Mouse (Mus musculus) megakaryocyte, embryonic 14.5 days (primary cell): ENCODE data around the gene Gm37240. TPM values are rescaled to one million over a fixed set of nuclear protein-coding genes. Genes with fewer than 3 reads are reported as not detected.
A peak's percentile ranks its signal among the peaks of the same experiment; 100 is the strongest.

Experiments
- H3K27me3 ChIP-seq: replicated peaks from 2 replicates; pipeline ENCODE3; 2012; ENCODE audit warnings: inconsistent platforms
- H3K36me3 ChIP-seq: replicated peaks from 2 replicates; pipeline ENCODE3; 2012; ENCODE audit warnings: low read length, inconsistent platforms, mixed read lengths
- H3K4me1 ChIP-seq: 2 replicates; pipeline ENCODE4 v1.6.1; 2012; ENCODE audit warnings: inconsistent platforms
- H3K4me3 ChIP-seq: replicated peaks from 2 replicates; pipeline ENCODE3; 2012; ENCODE audit warnings: moderate library complexity, mild to moderate bottlenecking, inconsistent platforms
- H3K9me3 ChIP-seq: 2 replicates; pipeline ENCODE4 v1.6.1; 2012; ENCODE audit warnings: inconsistent platforms
- FLI1 ChIP-seq: IDR thresholded peaks from 2 replicates; pipeline ENCODE4 v1.6.1; 2012; ENCODE audit warnings: low read length, inconsistent platforms, mixed read lengths
- GATA1 ChIP-seq: IDR thresholded peaks from 3 replicates; pipeline ENCODE4 v1.6.1; 2012; ENCODE audit warnings: mixed read lengths, low read length, inconsistent platforms, borderline replicate concordance
- polyA plus RNA-seq: library from polyadenylated mRNA; stranded (reverse); fragments of >175 nt; gene quantifications from 2 replicates; pipeline ENCODE4 v1.2.3, GENCODE M21; 2012; ENCODE audit warnings: low replicate concordance; ENCODE audit not compliant: insufficient read depth

Gm37240 gene
- polyA plus RNA-seq, 1 experiment = not detected

- Histone ChIP-seq H3K36me3 (no peaks in the 10 kb centered on the region), H3K4me3 (no peak overlapping the region), H3K9me3 (peaks cover 8% of the 10 kb centered on the region; the same call in 1 of the 2 replicates), H3K27me3 (peaks cover 86% of the 10 kb centered on the region), H3K4me1 (peaks cover 19% of the 10 kb centered on the region)
- TF ChIP-seq FLI1 (no peak), GATA1 (no peak)
These were observed 1150.2 kb downstream of the Gm37240 start for GRCm38 (mm10) chr3:84737137-84737536.

DNA sequence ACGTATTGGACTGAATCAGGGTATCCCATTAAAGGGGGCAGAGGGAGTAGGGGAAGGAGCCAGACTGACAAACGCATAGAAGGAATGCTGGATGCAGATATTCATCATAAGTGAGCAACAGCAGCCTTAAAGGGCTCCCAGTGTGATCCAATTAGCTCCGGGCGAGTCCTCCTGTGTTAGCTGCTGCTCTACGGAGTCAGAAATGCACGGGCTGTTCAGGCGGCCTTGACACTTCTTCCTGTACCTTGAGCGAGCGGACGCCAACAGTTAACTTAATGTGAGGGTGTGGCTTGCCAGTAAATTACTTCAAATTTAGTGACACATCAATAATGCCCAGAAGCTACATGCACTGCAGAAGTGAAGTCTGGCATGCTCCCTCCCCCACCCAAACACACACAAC, 1151.6 kb downstream of the Gm37240 start:
- H3K9me3 ChIP-seq = peaks cover 8% of the 10 kb centered on the region; the same call in 1 of the 2 replicates
- H3K36me3 ChIP-seq = no peaks in the 10 kb centered on the region
- no peak for TF ChIP-seq GATA1
- no peak for TF ChIP-seq FLI1
- no peak overlapping the region for H3K4me3 ChIP-seq
- peaks cover 88% of the 10 kb centered on the region for H3K27me3 ChIP-seq
- H3K4me1 ChIP-seq = peaks cover 23% of the 10 kb centered on the region

GRCm38 (mm10) chr3:84732516-84732915, 1154.8 kb downstream of the Gm37240 start:
- TF ChIP-seq FLI1 (no peak), GATA1 (no peak)
- Histone ChIP-seq H3K27me3 (peaks cover 92% of the 10 kb centered on the region), H3K4me1 (peaks cover 23% of the 10 kb centered on the region)

DNA sequence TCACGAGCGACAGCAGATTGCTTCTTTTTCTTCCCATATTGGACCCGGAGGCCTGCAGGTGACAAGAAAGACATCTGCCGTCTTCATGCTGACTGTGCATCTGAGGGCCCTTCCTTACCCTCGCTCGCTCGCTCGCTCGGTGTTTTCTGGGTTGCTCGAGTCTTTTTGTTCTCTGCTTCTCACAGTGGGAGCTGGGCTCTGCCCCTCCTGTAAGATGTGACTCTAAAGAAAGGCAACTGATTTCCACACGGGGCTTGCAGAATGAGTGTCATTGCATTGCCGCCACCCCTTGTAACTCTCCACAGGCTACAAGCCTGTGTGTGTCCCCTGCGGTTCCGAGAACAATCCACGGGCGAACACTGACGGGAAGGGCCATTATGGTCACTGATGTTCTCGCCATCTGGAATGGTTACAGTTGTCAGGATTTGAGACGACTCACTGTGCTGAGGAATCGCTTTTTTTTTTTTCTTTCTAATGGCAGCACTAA, 1155.3 kb downstream of the Gm37240 start:
- H3K36me3 ChIP-seq = no peaks in the 10 kb centered on the region
- peaks cover 21% of the 10 kb centered on the region for H3K4me1 ChIP-seq
- peak overlapping the region; percentile 20 for H3K4me3 ChIP-seq
- peaks cover 8% of the 10 kb centered on the region; the same call in 1 of the 2 replicates for H3K9me3 ChIP-seq
- peaks cover 89% of the 10 kb centered on the region for H3K27me3 ChIP-seq
- no peak for TF ChIP-seq FLI1
- TF ChIP-seq GATA1 = no peak

More at GRCm38 (mm10) chr3:84732516-84732915, 1154.8 kb downstream of the Gm37240 start:
- no peaks in the 10 kb centered on the region for H3K36me3 ChIP-seq
- no peak overlapping the region for H3K4me3 ChIP-seq
- H3K9me3 ChIP-seq = peaks cover 8% of the 10 kb centered on the region; the same call in 1 of the 2 replicates

DNA sequence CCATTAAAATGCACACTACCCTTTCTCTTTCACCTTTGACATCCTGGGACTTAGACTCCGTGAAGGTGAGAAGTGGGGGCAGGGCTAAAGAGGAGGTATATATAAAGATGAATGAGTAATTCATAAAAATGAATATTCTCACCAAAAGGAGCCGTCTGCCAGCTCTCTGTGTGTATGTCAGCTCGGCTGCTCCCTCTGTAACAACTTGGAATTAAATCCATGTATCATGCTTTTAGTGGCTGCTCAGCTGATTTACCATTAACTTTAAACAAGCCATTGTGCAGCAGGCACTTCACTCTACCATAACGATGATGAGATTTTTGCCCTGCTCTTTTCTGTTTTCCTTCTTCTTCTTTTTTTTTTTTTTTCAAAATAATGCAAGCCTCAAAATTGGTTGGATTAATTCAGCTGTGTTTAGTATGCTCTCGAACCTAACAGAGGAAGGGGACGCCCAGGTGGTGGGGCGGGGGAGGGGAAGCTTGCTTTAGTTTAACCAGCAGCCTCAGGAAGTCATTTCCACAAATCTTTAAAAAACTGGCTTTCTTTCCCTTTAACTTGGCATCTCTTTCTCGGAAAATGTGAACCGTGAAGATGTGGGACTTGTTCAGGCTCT, 1155.8 kb downstream of the Gm37240 start:
- Histone ChIP-seq H3K4me3 (no peak overlapping the region), H3K4me1 (peaks cover 15% of the 10 kb centered on the region), H3K9me3 (peaks cover 8% of the 10 kb centered on the region; the same call in 1 of the 2 replicates), H3K27me3 (peaks cover 84% of the 10 kb centered on the region), H3K36me3 (no peaks in the 10 kb centered on the region)
- TF ChIP-seq FLI1 (no peak), GATA1 (no peak)

- TF ChIP-seq GATA1 (no peak), FLI1 (no peak)
- peaks cover 9% of the 10 kb centered on the region for H3K9me3 ChIP-seq
- H3K4me3 ChIP-seq = no peak overlapping the region
- H3K36me3 ChIP-seq = no peaks in the 10 kb centered on the region
- H3K4me1 ChIP-seq = peaks cover 12% of the 10 kb centered on the region
- H3K27me3 ChIP-seq = peaks cover 83% of the 10 kb centered on the region
These were observed 1156.3 kb downstream of the Gm37240 start for GRCm38 (mm10) chr3:84731003-84731402.

DNA sequence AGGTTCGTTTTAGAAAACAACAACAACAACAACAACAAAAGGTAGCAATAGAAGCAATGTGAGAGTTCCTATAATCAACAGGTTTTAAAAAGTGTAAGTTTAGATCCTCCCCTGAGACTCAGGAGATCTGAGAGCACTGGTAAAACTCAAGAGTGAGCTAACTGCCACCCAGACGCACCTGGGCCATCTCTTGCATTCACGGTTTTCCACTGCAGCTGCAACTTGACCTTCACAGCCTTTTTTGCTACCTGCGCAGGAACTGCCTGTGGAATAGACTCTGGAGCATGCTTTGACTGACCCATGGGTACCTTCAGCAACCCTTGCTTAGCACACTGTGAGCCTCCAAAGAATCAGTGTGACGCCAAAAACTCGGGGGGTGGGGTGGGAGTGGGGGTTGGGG, 1157.5 kb downstream of the Gm37240 start:
- peaks cover 83% of the 10 kb centered on the region for H3K27me3 ChIP-seq
- H3K4me1 ChIP-seq = peaks cover 6% of the 10 kb centered on the region
- TF ChIP-seq FLI1 (no peak), GATA1 (no peak)
- H3K9me3 ChIP-seq = peaks cover 20% of the 10 kb centered on the region
- H3K4me3 ChIP-seq = no peak overlapping the region
- H3K36me3 ChIP-seq = no peaks in the 10 kb centered on the region

DNA sequence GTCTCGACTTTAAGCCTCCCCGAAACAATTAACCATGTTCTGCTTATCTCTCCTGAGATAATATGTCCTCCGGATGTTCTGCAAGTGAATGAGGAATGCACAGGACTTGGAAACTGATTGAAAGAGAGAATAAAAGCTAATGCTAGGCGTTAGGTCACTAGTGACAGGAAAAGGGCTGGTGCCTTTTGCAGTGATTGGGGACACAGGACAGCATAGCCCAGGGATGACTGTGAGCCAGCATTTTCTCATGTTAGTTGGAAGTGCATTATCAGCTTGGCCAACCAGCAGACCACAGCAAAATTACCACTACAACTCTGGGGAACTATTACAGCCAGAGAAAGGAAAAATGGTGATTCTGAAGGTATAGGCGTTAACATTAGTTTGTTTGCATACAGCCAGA, 1163.3 kb downstream of the Gm37240 start:
- H3K4me1 ChIP-seq = peaks cover 14% of the 10 kb centered on the region
- TF ChIP-seq FLI1 (no peak), GATA1 (no peak)
- H3K27me3 ChIP-seq = peaks cover 76% of the 10 kb centered on the region
- H3K9me3 ChIP-seq = peaks cover 21% of the 10 kb centered on the region
- H3K4me3 ChIP-seq = no peak overlapping the region
- no peaks in the 10 kb centered on the region for H3K36me3 ChIP-seq

GRCm38 (mm10) chr3:84722680-84723079, 1164.6 kb downstream of the Gm37240 start:
- Histone ChIP-seq H3K36me3 (no peaks in the 10 kb centered on the region), H3K9me3 (peaks cover 32% of the 10 kb centered on the region), H3K27me3 (peaks cover 77% of the 10 kb centered on the region), H3K4me1 (peaks cover 14% of the 10 kb centered on the region), H3K4me3 (no peak overlapping the region)
- no peak for TF ChIP-seq FLI1
- TF ChIP-seq GATA1 = no peak

- TF ChIP-seq FLI1 (0 out of 2 replicates have a peak, but pooled peaks have one; percentile 53), GATA1 (peak; percentile 47; the same call in 1 of the 3 replicates)
- Histone ChIP-seq H3K27me3 (peaks cover 56% of the 10 kb centered on the region), H3K4me3 (peak overlapping the region; percentile 86), H3K4me1 (peaks cover 39% of the 10 kb centered on the region), H3K36me3 (no peaks in the 10 kb centered on the region), H3K9me3 (peaks cover 41% of the 10 kb centered on the region)
These were observed 1172.1 kb downstream of the Gm37240 start for GRCm38 (mm10) chr3:84715073-84715768.
